Mouse (Mus musculus): ENCODE data around the gene Schip1.
A peak's percentile ranks its signal among the peaks of the same experiment; 100 is the strongest.

Gene Schip1

GRCm38 (mm10) chr3:68582103-68582740, 517.6 kb downstream of the Schip1 start:
- DNase-seq (ENCODE audit: low read depth, low spot score), result no peak

- no peak for DNase-seq (ENCODE audit: low read depth, low spot score)
Observed at GRCm38 (mm10) chr3:68583031-68583693, 518.6 kb downstream of the Schip1 start.

GRCm38 (mm10) chr3:68583771-68584511, 519.3 kb downstream of the Schip1 start:
- peak; percentile 83 for DNase-seq (ENCODE audit: low read depth, low spot score)

GRCm38 (mm10) chr3:68585213-68585612, 520.6 kb downstream of the Schip1 start:
- DNase-seq (ENCODE audit: low read depth, low spot score), result peak; percentile 75

GRCm38 (mm10) chr3:68586646-68587064, 522.1 kb downstream of the Schip1 start:
- no peak for DNase-seq (ENCODE audit: low read depth, low spot score)

- no peak for DNase-seq (ENCODE audit: low read depth, low spot score)
Observed at GRCm38 (mm10) chr3:68587567-68588245, 523.1 kb downstream of the Schip1 start.

- DNase-seq (ENCODE audit: low read depth, low spot score), result peak; percentile 79
Observed at GRCm38 (mm10) chr3:68589220-68589840, 524.7 kb downstream of the Schip1 start.

GRCm38 (mm10) chr3:68590436-68590835, 525.8 kb downstream of the Schip1 start:
- no peak for DNase-seq (ENCODE audit: low read depth, low spot score)

GRCm38 (mm10) chr3:68592575-68592974, 528.0 kb downstream of the Schip1 start:
- DNase-seq (ENCODE audit: low read depth, low spot score), result no peak

GRCm38 (mm10) chr3:68593073-68593867, 528.7 kb downstream of the Schip1 start:
- no peak for DNase-seq (ENCODE audit: low read depth, low spot score)

- DNase-seq (ENCODE audit: low read depth, low spot score), result no peak
Observed at GRCm38 (mm10) chr3:68595316-68595925, 530.8 kb downstream of the Schip1 start.

GRCm38 (mm10) chr3:68596938-68597337, 532.3 kb downstream of the Schip1 start:
- no peak for DNase-seq (ENCODE audit: low read depth, low spot score)

- DNase-seq (ENCODE audit: low read depth, low spot score), result peak; percentile 89
Observed at GRCm38 (mm10) chr3:68602891-68603290, 538.3 kb downstream of the Schip1 start.

GRCm38 (mm10) chr3:68604467-68604866, 539.9 kb downstream of the Schip1 start:
- DNase-seq (ENCODE audit: low read depth, low spot score), result no peak

- DNase-seq (ENCODE audit: low read depth, low spot score), result no peak
Observed at GRCm38 (mm10) chr3:68604962-68605361, 540.4 kb downstream of the Schip1 start.

GRCm38 (mm10) chr3:68605942-68606603, 541.5 kb downstream of the Schip1 start:
- no peak for DNase-seq (ENCODE audit: low read depth, low spot score)

GRCm38 (mm10) chr3:68606730-68607129, 542.1 kb downstream of the Schip1 start:
- DNase-seq (ENCODE audit: low read depth, low spot score), result no peak

GRCm38 (mm10) chr3:68607336-68607735, 542.7 kb downstream of the Schip1 start:
- DNase-seq (ENCODE audit: low read depth, low spot score), result no peak

GRCm38 (mm10) chr3:68608848-68609497, 544.4 kb downstream of the Schip1 start:
- peak; percentile 63 for DNase-seq (ENCODE audit: low read depth, low spot score)

Measured in skeletal muscle tissue, adult 2 months (tissue).